ENCODE assay signal across 19 mouse cellular contexts in genomic region chr9:36969131-36969530, GRCm38 (mm10).
DNase-seq lines count a peak whose midpoint lies in the region; ATAC-seq lines count a peak whose summit lies in the region.
"Had no signal": no experiment of that assay in that cellular context is flagged by ENCODE, and none has a peak within 500 bp of the region (broad histone marks: within the 10 kb centered on the region; RNA-seq: fewer than 3 reads in every experiment).

No protein-coding gene starts in this region.

- H3K9me3 ChIP-seq in hindbrain, embryonic 10.5 days = no peaks in the 10 kb centered on the region
- no peaks in the 10 kb centered on the region for H3K9me3 ChIP-seq in hindbrain, embryonic 11.5 days (ENCODE audit: control insufficient read depth, low read length)
- H3K9me3 ChIP-seq in forebrain, embryonic 13.5 days (replicated peaks) = no peaks in the 10 kb centered on the region
- H3K9me3 ChIP-seq in forebrain, embryonic 10.5 days = no peaks in the 10 kb centered on the region
- H3K9me3 ChIP-seq: embryonic facial prominence, embryonic 10.5 days; embryonic facial prominence, embryonic 13.5 days; G1E had no signal

- WGBS in hindbrain, embryonic 10.5 days = 84% methylated on average over 1 of the region's 1 CpGs
- 92% methylated on average over 1 of the region's 1 CpGs for WGBS in hindbrain, embryonic 11.5 days
- 92% methylated on average over 1 of the region's 1 CpGs for WGBS in forebrain, embryonic 13.5 days
- WGBS in forebrain, embryonic 10.5 days = 90% methylated on average over 1 of the region's 1 CpGs

- no peak for ATAC-seq in hindbrain, embryonic 11.5 days (ENCODE audit: low FRiP score)
- ATAC-seq in forebrain, embryonic 13.5 days = no peak
- ATAC-seq: intestine, embryonic 16.5 days; Patski had no signal

- H3K4me1 ChIP-seq in hindbrain, embryonic 10.5 days (replicated peaks) = peaks cover 85% of the 10 kb centered on the region
- peaks cover 7% of the 10 kb centered on the region for H3K4me1 ChIP-seq in hindbrain, embryonic 11.5 days (replicated peaks; ENCODE audit: control insufficient read depth, insufficient read depth, low read length)
- peaks cover 47% of the 10 kb centered on the region for H3K4me1 ChIP-seq in forebrain, embryonic 13.5 days
- H3K4me1 ChIP-seq in forebrain, embryonic 10.5 days = peaks cover 89% of the 10 kb centered on the region

- H3K9ac ChIP-seq in hindbrain, embryonic 11.5 days (ENCODE audit: low read depth, low read length) = no peak overlapping the region
- H3K9ac ChIP-seq in forebrain, embryonic 13.5 days = no peak overlapping the region
- H3K9ac ChIP-seq: forebrain, postnatal 0 days; hindbrain, embryonic 14.5 days had no signal

- DNase-seq in gastrocnemius, adult 18-20 months (ENCODE audit: low spot score) = peak; percentile 71
- DNase-seq in gastrocnemius, postnatal 10 days = no peak
- no peak for DNase-seq in hindbrain, embryonic 10.5 days (ENCODE audit: low spot score)
- no peak for DNase-seq in hindbrain, embryonic 11.5 days (ENCODE audit: low spot score)
- peak; percentile 45 to 61 for DNase-seq in gastrocnemius, adult 8-10 months (ENCODE audit: low spot score in 2 of 2)
- peak; percentile 40 for DNase-seq in gastrocnemius, postnatal 25 days
- no peak for DNase-seq in forebrain, embryonic 10.5 days (ENCODE audit: extremely low spot score, low spot score)

- peaks cover 21% of the 10 kb centered on the region; the same call in 1 of the 2 replicates for H3K36me3 ChIP-seq in hindbrain, embryonic 10.5 days
- H3K36me3 ChIP-seq in hindbrain, embryonic 11.5 days (ENCODE audit: control insufficient read depth, insufficient read depth, low read length) = no peaks in the 10 kb centered on the region
- no peaks in the 10 kb centered on the region for H3K36me3 ChIP-seq in forebrain, embryonic 13.5 days (ENCODE audit: poor library complexity, severe bottlenecking)
- H3K36me3 ChIP-seq in forebrain, embryonic 10.5 days (replicated peaks) = peaks cover 21% of the 10 kb centered on the region
- H3K36me3 ChIP-seq: embryonic facial prominence, embryonic 13.5 days; G1E had no signal

- H3K27ac ChIP-seq in hindbrain, embryonic 10.5 days = peak overlapping the region; percentile 40; the same call in 1 of the 2 replicates
- H3K27ac ChIP-seq in hindbrain, embryonic 11.5 days (ENCODE audit: low read depth, low read length) = no peak overlapping the region
- no peak overlapping the region for H3K27ac ChIP-seq in forebrain, embryonic 13.5 days
- H3K27ac ChIP-seq in forebrain, embryonic 10.5 days = no peak overlapping the region
- H3K27ac ChIP-seq: embryonic facial prominence, embryonic 10.5 days; embryonic facial prominence, embryonic 13.5 days; heart, adult 2 months; hindbrain, embryonic 14.5 days; hindbrain, postnatal 0 days had no signal

- H3K4me2 ChIP-seq in hindbrain, embryonic 11.5 days (replicated peaks; ENCODE audit: low read depth, low read length) = no peak overlapping the region
- no peak overlapping the region for H3K4me2 ChIP-seq in forebrain, embryonic 13.5 days
- H3K4me2 ChIP-seq: embryonic facial prominence, embryonic 13.5 days; heart, embryonic 11.5 days; hindbrain, embryonic 14.5 days had no signal

- no peaks in the 10 kb centered on the region for H3K27me3 ChIP-seq in hindbrain, embryonic 10.5 days (ENCODE audit: insufficient read depth, poor library complexity, severe bottlenecking)
- no peaks in the 10 kb centered on the region for H3K27me3 ChIP-seq in hindbrain, embryonic 11.5 days (ENCODE audit: control insufficient read depth, insufficient read depth, low read length)
- no peaks in the 10 kb centered on the region for H3K27me3 ChIP-seq in forebrain, embryonic 13.5 days
- peaks cover 22% of the 10 kb centered on the region for H3K27me3 ChIP-seq in forebrain, embryonic 10.5 days (ENCODE audit: poor library complexity, severe bottlenecking)
- H3K27me3 ChIP-seq: embryonic facial prominence, embryonic 13.5 days had no signal

- H3K4me3 ChIP-seq in hindbrain, embryonic 10.5 days = no peak overlapping the region
- H3K4me3 ChIP-seq in hindbrain, embryonic 11.5 days (ENCODE audit: low read depth, low read length) = no peak overlapping the region
- no peak overlapping the region for H3K4me3 ChIP-seq in forebrain, embryonic 13.5 days
- H3K4me3 ChIP-seq in forebrain, embryonic 10.5 days = no peak overlapping the region
- H3K4me3 ChIP-seq: embryonic facial prominence, embryonic 10.5 days; embryonic facial prominence, embryonic 13.5 days; erythroblast, embryonic 14.5 days; heart, adult 2 months had no signal

Comparison
In these comparisons a context has a peak if more than half of its experiments do, and no peak if none do; other contexts are left out.
1. DNase-seq: peak in gastrocnemius, adult 18-20 months (single experiment), gastrocnemius, adult 8-10 months (2 of 2) and gastrocnemius, postnatal 25 days (single experiment); none in gastrocnemius, postnatal 10 days (single experiment), hindbrain, embryonic 10.5 days (single experiment), hindbrain, embryonic 11.5 days (single experiment) and forebrain, embryonic 10.5 days (single experiment).